Mouse (Mus musculus) lung, adult 10 weeks (tissue): ENCODE results near the gene Mplkip. TPM values are rescaled to one million over a fixed set of nuclear protein-coding genes. Genes with fewer than 3 reads are reported as not detected.

Experiments used
- polyA plus RNA-seq: library from polyadenylated mRNA; stranded (reverse); fragments of 350-450 nt; fragmentation: Illumina TruSeq; extraction: RNeasy Lipid Tissue Mini Kit (QIAGEN cat#74804); gene quantifications from one replicate; pipeline ENCODE4 v1.2.3, GENCODE M21; 2014; ENCODE audit warnings: low read depth, low replicate concordance; ENCODE audit not compliant: insufficient read depth

Gene Mplkip
- polyA plus RNA-seq = 20.1 TPM

DNA sequence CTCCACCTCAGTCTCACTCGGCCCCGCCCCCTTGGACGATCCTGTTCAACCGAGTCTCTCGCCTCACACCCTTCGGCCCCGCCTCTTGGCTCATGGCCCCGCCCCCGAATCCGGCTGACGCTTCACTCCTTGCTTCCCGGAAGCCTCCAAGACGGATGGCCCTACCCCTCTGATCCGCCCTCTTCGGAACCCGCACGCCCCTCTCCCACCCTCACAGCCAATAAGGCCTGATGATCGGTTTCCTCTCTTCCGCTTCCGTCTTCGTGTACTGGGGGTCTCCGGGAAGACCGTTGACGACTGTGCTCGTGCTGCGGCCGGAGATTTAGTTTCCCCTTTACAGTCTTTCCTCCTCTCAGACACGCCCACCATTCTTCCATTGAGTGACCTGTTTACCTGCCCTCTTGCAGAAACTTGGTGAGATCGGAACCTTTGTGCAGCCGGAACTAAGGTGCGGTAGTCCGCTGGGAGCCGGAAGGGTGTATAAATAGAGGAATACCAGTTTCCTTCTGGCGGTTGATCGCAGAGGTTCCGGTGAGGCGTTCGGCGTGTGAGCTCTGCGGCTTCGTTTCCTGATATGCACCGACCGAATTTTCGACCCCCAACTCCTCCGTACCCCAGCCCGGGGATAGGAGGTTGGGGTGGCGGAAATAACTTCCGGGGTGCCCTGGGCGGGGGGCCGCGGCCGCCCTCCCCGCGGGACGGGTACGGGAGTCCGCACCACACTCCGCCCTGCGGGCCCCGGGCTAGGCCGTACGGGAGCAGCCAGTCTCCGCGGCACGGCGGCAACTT lies at the start of gene Mplkip, which contains the start of gene Sugct:
TSS of gene Mplkip (plus strand) at position 282 of the 789 bp plus-strand sequence.
TSS of gene Sugct (minus strand) at position 643 of the 789 bp plus-strand sequence.

Other genes starting within 250 kb of the Mplkip start
- 2.6 TPM for gene Sugct, start 361 bp downstream of the Mplkip start, polyA plus RNA-seq
- gene Cdk13, start 109.9 kb downstream of the Mplkip start, polyA plus RNA-seq = 10.4 TPM
- 40.0 TPM for gene Rala, start 249.0 kb downstream of the Mplkip start, polyA plus RNA-seq